Mouse (Mus musculus) lung, postnatal 0 days (tissue): Measurements from ENCODE around the gene Gpank1.

Experiments
- CTCF ChIP-seq: IDR thresholded peaks from 2 replicates; pipeline ENCODE4 v1.5.1; 2016; ENCODE audit warnings: antibody characterized with exemption, mild to moderate bottlenecking
- EP300 ChIP-seq: IDR thresholded peaks from 2 replicates; pipeline ENCODE4 v1.6.1; 2016; ENCODE audit warnings: antibody characterized with exemption, mild to moderate bottlenecking, control low read depth

DNA sequence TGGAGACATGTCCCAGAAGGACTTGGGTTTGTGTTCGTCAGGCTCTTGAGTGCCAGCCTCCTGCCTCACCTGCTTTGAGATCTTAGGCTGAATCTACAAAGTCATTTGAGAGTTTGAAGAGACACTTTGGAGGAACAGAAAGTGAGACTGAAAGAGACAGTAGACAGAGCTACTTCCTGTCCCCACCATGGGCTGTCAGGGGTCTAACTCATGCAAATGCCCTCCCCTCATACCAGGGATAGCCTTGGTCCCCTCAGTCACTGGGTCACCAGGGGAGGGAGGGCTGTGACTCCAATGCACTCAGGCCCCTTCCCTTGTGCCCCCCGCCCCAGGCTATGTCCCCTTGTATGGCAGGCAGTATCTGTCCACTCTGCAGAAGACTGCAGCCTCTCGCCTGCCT lies 52.1 kb downstream of the Gpank1 start:
- TF ChIP-seq CTCF (no peak), EP300 (no peak)
